Mouse (Mus musculus) ovary, postnatal 14 days (tissue): Measurements from ENCODE around the gene Bach1.
"Not testable (repeated sequence)": the region's sequence is repeated elsewhere in the genome, so short reads cannot be mapped to it uniquely, and the experiment has no call there.

Source experiments
- DNase-seq: peaks from one replicate; pipeline ENCODE4 v3.0.0; 2022; ENCODE audit warnings: low spot score

Gene Bach1

DNA sequence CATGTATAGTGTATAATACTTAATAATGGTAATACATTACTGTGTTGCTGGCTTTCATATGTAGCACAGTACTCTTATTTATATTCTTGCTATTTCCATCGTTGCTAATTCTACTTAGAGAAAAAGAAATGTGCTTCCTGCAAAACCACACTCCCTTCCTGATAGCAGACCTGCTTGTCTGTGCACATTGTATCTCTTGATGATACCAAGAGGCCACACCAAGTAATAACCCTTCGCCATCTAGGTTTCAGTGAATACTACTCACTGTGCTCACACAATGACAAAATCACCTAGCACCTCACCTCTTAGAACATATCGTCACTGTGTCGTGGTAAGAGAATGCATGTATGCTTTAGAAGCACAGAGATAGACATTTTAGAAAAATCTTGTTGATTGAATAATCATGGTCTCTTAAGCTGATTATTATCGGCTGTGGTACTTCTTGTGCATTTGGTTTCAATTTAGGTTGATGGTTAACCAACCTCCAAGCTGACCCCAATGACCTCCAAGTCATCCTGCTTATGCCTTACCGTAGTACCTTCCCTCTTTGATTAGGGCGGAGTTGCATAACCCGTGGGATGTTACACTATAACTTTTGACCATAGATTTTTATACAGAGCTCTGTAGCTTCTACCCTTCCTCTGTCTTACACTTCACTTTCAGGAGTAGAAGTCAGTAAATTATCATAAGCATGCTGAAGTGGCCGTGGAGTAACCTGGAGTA, 17.7 kb upstream of the Bach1 start:
- DNase-seq, result no peak

- no peak for DNase-seq
Observed at GRCm38 (mm10) chr16:87681848-87682247, 16.9 kb upstream of the Bach1 start.

- no peak for DNase-seq
Observed at GRCm38 (mm10) chr16:87686458-87686857, 12.3 kb upstream of the Bach1 start.

GRCm38 (mm10) chr16:87687346-87687745, 11.4 kb upstream of the Bach1 start:
- DNase-seq, result no peak

- DNase-seq, result not testable (repeated sequence)
Observed at GRCm38 (mm10) chr16:87688328-87688727, 10.4 kb upstream of the Bach1 start.

DNA sequence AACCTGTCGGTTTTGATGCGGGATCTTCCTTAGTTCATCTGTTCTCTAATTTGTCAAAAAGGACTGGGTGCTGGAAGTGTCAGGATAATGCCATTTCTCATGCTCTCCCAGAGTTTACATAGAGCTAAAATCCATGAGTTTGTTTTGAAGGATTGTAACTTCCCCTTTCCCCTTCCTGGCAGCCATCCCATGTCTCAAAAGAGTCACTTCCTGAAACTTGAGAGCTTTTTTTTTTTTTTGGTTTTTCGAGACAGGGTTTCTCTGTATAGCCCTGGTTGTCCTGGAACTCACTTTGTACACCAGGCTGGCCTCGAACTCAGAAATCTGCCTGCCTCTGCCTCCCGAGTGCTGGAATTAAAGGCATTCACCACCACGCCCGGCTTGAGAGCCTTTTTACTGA, 9.9 kb upstream of the Bach1 start:
- DNase-seq, result not testable (repeated sequence)

- no peak for DNase-seq
Observed at GRCm38 (mm10) chr16:87689225-87689624, 9.5 kb upstream of the Bach1 start.

DNA sequence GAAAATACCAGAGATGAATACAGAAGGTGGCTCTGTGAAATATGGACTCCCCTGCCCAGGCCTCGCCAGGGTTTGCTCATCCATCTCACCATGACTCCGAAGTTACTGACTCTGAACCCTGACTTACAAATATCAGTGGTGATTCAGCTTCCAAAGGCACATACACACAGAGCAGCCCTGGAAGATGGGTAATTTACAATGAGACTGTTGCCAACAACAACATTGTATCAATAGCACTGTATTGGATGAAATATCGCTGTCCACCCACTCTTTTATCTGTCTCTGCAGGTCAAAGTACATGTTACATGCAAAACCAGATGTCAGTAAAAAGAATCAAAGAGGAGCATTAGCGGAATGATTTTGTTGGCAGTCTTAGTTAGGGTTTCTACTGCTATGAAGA, 8.2 kb upstream of the Bach1 start:
- no peak for DNase-seq

- DNase-seq, result no peak
Observed at GRCm38 (mm10) chr16:87691102-87691501, 7.6 kb upstream of the Bach1 start.

- DNase-seq, result no peak
Observed at GRCm38 (mm10) chr16:87692591-87692990, 6.2 kb upstream of the Bach1 start.

- DNase-seq, result no peak
Observed at GRCm38 (mm10) chr16:87697707-87698365, 909 bp upstream of the Bach1 start.

DNA sequence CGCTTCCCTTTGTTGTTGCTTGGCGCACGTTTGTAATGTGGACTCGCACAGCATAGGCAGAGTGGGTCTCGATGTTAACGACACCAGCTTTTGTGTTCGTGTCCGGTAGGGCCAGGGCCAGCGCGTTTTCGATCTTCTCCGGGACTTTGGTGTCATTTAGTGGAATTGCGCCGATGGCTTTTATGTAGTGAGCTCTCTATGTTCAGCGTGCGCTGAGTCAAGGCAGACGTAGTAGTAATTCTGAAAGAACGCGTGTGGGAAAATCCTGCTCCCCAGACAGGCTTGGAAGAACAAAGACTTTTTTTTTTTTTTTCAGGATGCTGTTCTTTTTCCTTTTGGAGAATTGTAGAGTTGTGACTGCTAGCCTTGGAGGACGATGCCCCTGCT, 554 bp downstream of the Bach1 start:
- DNase-seq, result peak; percentile 32

GRCm38 (mm10) chr16:87699693-87700394, 1.1 kb downstream of the Bach1 start:
- DNase-seq, result peak; percentile 5

GRCm38 (mm10) chr16:87700395-87700765, 1.6 kb downstream of the Bach1 start:
- DNase-seq, result no peak

- no peak for DNase-seq
Observed at GRCm38 (mm10) chr16:87701891-87702290, 3.1 kb downstream of the Bach1 start.

- no peak for DNase-seq
Observed at GRCm38 (mm10) chr16:87702881-87703280, 4.1 kb downstream of the Bach1 start.

GRCm38 (mm10) chr16:87704225-87704624, 5.5 kb downstream of the Bach1 start:
- no peak for DNase-seq

GRCm38 (mm10) chr16:87705892-87706589, 7.3 kb downstream of the Bach1 start:
- DNase-seq, result no peak

DNA sequence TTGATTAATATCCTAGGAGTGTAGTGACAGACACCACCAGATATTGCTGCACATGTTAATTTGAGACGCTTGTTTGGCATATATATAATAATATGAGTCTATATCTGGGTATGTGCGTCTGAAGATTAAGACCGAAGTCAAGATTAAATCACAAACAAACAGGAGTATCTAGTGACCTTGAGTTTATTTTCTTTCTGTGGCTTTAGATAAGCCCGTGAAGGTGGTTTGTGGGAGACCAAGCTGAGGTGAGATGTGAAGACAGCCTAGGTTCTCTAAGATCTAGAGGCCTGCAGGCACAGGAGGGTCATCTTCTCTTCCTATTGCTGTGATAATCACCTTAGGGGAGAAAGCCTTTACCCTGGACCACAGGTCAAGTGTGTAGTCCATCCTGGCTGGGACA, 8.6 kb downstream of the Bach1 start:
- no peak for DNase-seq

DNA sequence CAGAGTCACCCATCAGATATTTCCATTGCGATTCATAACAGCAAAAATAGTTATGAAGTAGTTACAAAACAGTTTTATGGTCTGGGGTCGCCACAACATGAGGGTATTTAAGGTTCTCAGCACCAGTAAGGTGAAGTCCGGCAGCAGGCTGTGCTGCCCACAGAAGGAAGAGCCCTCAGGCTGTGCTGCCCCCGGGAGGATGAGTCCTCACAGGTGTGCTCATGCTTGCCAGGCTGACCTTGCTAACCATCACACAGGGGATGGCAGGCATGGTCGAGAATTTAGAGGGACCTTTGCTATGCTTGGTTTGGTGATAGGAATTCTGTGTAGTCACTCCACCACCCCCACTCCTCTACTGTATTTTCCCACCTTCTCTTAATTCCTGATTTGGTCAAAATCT, 9.8 kb downstream of the Bach1 start:
- no peak for DNase-seq

DNA sequence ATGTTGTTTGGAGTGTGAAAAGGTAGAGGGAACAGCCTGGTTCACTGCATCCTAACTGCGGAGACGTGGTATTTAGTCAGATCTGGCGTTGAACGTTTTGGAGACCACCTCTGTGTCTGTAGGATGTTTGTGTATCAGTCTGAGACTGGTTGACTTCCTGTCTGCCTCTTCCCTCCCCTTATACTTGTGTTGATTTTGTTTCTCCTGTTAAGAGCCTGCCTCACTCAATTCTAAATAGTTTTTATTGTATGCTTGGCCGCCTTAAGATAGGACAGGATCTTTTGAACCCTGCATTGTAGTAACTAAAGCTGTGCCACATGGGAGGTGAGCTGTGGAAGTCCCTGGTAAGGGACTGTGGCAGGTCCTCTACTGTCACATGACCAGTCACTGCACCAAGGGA, 10.4 kb downstream of the Bach1 start:
- no peak for DNase-seq

DNA sequence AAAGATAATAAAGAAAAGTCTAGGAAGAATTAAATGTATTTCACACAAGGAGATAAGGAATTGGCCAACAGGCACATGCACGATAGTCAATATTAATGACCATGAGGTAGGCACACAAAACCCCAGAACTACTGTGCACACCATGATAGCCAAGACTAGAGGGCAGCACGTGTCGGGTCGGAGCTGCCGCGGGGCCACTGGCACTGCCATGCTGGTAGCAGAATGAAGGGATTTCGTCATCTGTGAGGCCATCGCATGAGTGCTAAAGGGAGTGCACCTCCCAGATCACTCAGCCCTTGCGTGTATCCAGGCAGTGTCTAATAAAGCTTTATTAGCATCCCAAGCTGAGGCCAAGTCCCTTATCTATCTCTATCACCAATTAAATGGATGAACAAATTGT, 11.2 kb downstream of the Bach1 start:
- DNase-seq, result no peak

DNA sequence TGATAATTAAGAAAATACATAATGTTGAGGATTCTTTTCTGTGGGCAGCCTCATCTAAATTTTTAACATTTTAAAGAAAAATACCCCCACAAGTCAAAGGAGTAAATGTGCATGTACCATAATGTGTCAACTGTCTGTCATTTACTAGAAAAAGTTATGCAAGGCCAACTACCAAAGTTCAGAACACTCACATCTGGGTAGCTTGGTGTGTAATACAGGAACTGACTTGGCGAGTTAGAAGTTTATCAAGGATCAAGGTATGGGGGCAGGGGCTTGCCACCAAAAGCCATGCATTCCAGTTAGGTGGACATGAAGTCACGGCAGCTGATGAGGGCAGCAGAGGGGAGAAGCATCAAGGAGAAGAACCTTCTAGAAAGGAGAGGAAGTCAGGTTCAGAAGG, 13.2 kb downstream of the Bach1 start:
- no peak for DNase-seq
